Mouse (Mus musculus) right cerebral cortex, postnatal 10 days (tissue): Measurements from ENCODE around the gene Gm49776.

Experiments used
- DNase-seq, 2 experiments: peaks; one replicate each; pipeline ENCODE4 v3.0.0; 2021; ENCODE audit warnings: low spot score in 2 of 2

The Gm49776 gene

DNA sequence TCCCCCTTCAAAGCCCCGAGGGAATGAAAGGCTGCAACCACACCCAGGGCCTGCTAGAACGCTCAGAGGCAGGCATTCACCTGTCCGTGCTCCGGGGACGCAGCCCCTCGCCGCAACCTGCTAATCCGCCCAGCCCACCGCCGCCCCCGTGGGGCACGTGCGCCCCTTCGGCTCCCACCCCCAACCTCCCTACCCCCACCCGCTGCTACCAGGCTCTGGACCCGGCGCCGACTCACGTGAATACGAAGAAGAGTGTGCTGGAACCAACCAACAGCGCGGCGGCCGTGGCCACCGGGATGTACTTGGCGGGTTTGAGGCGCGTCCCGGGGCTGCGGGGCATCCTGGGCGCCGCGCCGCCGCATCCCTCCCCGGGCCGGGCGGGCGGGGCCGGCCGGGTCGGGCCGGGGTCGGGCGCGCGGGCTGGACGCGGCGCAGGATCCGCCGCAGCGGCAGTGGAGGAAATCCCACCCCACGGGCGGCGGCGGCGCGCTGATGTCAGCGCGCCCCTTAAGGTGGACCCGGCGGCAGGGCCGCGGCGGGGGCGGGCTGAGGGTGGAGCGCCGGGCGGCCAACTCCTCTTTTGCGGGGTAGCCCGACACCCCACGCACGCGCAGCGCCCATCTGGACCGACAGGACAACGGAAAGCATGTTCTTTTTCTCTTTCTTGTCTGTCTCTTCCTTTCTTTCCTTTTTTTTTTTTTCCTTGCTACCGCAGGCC, 23.3 kb downstream of the Gm49776 start, which contains the start of gene Zdhhc8:
Gene Zdhhc8, minus strand, starts transcription at position 466 of the 718 bp plus-strand sequence.
- DNase-seq = peak; percentile 89 to 90

DNA sequence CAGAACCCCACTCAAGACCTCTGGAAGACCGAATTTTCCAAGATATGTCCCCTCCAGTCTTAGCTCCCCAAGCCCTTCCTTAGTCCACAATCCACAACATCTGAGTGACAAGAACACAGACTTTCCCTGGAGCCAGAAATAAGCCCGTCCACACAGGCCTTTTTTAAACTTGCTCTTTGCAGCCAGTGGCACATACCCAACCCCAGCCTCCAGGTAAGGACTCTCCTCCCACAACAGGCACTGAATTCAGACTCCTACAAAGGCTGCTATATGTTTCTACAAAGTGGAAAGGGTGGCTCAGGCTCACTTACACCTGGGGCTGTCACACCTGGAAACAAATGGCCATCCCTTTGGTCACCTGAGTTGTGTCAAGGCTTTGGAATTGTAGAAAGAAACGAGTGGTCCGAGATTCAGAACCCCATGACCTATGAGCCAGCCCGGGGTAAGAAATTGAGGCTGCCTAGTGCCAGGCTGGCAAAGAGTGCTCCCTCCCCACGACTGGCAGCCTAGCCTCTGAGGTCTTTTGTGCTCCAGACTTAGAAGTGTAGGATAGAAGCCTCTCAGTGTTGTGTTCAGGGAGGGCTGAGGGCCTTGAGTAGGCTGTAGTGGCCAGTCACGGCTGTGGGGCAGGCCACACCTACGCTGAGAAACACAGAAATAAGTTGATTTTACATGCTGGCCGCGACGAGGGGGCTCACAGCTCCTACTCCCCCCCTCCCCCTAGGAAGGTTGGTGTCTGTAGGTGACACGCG, 24.0 kb downstream of the Gm49776 start:
- peak in 1 of 2 experiments; percentile 25 for DNase-seq

DNA sequence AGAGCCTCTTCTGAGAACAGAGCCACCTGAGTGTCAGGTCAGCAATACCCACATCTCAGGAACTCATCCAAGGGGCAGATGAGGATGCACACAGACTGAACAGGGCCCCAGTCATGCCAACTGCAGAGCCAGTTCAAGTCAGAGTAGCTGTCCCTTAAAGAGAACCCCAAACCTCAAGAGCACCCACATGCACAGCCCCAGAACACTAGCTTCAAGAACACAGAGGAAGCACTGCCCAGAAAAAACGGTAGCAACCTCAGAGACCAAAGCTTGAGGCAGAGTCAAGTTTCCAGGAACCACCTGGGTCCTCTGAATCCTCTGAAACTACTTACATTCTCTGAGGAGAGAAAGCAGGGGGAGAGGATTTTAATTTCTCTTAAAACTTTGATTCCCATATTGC, 24.7 kb downstream of the Gm49776 start:
- DNase-seq = peak; percentile 19 to 34

DNA sequence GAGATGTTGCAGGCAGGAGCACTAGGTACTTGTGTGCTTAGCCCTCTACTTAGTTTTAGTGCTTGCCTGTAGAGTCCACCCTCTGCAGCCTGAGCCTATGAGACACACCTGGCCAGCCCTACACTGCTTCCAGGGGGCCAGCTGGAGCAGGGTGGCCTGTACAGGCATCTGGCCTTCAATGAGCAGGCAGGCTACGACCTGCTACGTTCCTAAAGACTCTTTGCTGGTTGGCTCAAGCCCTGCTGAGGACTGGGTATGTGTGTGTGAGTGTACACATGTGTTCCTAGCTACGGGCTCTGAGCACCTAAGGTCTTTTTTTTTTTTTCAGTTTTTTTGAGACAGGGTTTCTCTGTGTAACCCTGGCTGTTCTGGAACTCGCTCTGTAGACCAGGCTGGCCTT, 26.7 kb downstream of the Gm49776 start:
- DNase-seq = no peak

DNA sequence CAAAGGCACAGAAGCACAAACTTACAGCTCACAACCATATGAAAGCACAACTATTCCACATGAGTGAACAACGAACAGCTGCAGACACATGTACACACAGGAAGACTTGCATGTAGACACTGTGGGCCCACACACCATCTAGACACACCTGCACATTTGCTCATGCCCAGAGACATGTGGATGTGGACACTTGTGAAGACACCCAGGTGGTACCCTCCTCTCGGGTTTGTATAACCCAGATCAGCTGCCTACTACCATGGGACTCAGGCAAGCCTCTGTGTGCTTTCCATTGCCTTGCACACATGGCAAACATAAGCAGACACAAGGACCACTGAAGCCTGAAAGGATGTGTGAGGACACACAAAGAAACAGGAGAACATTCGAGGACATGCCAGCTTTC, 27.1 kb downstream of the Gm49776 start:
- no peak for DNase-seq

DNA sequence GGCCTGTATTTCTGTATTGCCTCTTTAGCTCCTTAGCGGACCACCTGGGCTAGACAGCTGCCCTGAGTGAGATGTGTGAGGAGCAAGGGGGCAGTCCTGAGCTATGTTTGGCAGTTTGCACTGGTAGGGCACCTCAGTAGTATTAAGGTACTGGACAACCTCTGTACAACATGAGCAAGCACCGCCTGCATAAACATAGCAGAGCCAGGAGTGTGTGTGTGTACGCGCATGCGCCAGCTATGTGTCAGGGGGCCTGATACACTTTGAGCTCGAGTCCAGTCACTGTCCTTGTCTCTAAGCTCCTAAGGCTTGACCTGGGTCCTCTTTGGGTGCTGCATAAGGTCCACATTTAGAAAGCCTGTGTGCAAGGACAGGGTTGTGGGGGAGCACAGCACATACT, 27.5 kb downstream of the Gm49776 start:
- no peak for DNase-seq

DNA sequence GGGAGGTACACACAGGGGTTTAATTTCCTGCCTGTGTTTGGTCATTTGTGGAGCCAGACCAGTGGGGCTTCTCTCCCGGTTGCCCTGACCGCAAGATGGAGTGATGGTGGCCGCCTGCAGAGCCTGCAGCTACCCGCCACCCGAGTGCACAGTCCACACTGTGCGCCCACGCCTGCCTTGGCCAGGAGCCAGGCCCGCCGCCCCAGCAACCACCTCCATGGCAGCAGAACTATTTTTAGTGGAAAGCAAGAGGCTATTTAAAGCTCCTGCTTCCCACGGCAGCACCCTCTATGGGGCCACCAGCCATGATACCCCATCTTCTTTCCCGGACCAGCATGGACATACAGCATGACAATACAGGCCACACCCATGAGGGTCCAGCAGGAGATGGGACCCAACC, 28.5 kb downstream of the Gm49776 start:
- peak; percentile 89 to 93 for DNase-seq

- no peak for DNase-seq
Observed at GRCm38 (mm10) chr16:18228856-18229255, 29.3 kb downstream of the Gm49776 start.

DNA sequence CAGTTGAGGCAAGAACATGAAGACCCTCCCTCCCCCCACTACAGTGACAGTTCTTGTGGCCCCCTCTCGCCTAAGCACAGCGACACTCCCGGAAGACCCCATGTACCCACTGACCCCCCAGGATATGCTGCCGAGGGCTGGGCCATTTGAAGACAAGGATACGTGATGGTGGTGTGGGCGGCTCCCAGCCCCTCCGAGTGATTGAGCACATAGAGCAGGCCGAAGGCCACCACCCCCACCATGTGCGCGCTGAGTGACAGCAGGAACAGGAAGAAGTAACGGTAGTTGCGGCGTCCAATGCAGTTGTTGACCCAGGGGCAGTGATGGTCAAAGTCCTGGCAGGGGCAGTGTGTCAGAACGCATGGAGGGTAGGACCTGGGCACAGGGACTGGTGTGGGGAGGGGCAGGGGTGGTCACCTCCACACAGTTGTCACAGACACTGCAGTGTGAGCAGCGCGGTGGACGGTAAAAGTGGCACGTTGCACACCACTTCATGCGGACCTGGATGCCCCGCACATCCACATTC, 30.2 kb downstream of the Gm49776 start:
- DNase-seq = peak in 1 of 2 experiments; percentile 38

GRCm38 (mm10) chr16:18227187-18227586, 30.9 kb downstream of the Gm49776 start:
- peak in 1 of 2 experiments; percentile 33 for DNase-seq

- no peak for DNase-seq
Observed at GRCm38 (mm10) chr16:18222188-18222587, 35.9 kb downstream of the Gm49776 start.

GRCm38 (mm10) chr16:18221543-18221898, 36.6 kb downstream of the Gm49776 start:
- DNase-seq = no peak

DNA sequence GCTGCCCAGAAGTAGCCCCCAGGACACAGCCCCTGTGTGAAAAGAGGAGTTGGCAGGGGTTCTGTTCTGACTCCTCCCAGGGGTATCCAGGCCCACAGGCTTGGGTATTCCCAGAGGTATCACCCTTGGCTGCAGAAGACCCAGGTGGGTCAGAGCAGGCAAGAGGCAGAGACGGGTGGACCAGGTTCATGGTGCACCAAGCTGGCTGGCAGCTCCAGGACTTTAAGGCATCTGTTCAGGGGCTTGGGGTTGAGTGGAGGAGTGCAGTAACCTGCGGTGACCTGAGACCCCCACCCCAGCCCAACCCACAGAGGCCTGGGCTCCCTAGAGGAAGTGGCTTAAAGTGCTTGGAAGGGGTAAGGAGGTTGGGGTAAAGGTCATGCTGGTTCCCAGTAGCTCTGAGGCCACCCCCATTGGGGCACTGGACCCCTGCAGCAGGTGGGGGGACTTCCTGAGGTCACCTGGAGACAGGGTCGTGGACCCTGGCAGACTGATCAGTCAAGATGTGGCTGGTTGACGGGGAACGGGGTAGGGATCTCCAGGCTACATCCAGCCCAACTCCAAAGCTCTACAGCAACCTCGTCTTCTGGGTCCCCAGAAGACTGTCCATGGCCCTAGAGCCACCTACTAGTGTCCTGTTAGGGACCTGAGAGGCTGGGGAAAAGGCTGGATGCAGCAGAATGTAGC, 37.1 kb downstream of the Gm49776 start:
- no peak for DNase-seq

GRCm38 (mm10) chr16:18220001-18220400, 38.1 kb downstream of the Gm49776 start:
- peak; percentile 74 to 84 for DNase-seq

- no peak for DNase-seq
Observed at GRCm38 (mm10) chr16:18218580-18218996, 39.5 kb downstream of the Gm49776 start.

GRCm38 (mm10) chr16:18217579-18217978, 40.5 kb downstream of the Gm49776 start, which contains the start of gene Ccdc188:
Gene Ccdc188 (plus strand): TSS chr16:18217879.
- no peak for DNase-seq

- no peak for DNase-seq
Observed at GRCm38 (mm10) chr16:18214858-18215257, 43.3 kb downstream of the Gm49776 start.

DNA sequence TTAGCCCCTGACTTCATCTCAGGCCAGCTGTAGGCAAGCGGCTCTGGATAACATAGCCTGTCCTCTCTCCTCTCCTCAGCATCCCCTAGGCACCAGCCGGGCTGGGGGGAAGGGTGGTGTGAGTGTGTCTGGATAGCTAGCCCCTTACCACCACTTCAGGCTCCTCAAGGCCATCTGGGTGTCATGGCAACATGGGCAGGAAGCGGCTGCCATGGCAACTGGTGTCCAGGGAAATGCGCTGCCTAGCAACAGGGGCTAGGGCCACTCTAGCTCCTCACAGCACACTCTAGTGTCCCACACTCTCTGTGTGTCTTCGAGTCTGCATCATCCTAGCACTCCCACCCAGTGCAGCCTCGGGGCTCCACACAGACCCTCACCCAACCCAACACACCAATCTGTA, 44.4 kb downstream of the Gm49776 start:
- peak; percentile 92 to 96 for DNase-seq

DNA sequence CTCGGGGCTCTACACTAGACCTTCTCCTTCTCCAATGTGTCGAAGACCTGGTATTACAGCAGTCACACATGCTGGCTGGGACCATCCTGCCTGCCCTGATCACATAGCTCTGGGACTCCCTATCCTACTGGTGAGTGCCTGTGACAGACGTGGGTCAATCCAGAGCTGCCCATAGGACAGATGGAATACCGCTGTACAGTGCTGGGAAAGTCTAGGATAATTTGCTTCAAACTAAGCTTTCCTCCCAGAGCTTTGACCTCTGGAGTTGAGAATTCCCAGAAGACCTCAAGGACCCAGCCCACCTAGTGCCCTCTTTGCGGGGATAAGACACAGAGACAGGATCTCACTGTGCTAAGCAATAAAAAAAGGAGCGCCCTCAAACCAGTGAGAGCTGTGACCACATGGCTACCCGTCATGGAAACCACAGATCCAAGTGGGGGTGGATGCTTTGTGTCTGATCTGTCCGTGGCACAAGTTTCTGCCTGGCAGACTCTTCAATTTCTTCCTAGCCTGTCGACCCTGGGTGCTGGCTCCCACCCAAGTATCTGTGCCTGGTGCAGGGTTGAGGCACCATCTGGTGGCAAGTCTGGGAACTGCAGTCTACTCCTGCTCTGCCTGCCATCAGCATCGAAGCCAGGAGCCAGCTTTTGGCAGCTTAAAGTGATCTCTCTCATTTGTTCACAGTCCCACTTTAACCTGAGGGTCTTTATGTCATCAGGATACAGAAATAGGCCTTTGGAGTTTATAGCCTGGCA, 46.5 kb downstream of the Gm49776 start:
- peak; percentile 94 to 96 for DNase-seq

DNA sequence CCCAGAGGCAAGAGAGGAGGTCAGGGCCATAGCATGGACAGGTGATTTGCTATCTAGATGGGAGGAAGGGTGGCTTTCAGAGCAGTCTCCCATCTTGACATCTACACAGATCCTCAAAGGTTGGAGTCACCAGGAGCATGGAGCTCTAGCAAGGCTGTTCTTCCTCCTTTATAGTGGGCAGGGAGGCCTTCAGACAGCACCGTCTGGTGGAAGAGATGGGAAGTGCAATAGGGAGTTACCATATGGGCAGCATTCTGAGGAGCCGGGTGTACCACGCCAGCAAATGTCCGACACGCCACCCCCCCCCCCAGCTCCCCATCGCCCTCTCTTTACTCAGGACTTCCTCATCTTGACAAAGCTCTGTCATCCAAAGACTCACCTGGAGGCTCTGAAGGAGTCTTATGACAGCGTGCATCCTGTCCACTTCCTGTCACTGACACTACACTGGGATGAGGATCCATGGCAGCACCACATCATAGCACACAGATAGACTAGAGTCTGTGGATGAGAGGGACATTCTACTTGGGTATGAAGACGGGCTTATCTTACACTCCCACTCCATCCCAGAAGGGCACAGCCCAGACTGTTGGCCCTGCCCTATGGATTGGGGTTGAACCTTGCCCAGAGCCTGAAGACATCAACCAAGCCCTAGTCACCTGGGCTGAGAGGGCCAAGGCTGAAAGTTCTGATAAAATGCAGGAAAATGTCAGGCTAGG, 47.3 kb downstream of the Gm49776 start:
- DNase-seq = peak; percentile 74 to 83
